Mouse (Mus musculus) forebrain, embryonic 14.5 days (tissue): ENCODE measurements around the gene Neu1. TPM values are rescaled to one million over a fixed set of nuclear protein-coding genes. Genes with fewer than 3 reads are reported as not detected.
"Not testable (repeated sequence)": the region's sequence is repeated elsewhere in the genome, so short reads cannot be mapped to it uniquely, and the experiment has no call there.

Experiments used
- ATAC-seq: fragments of 200-750 bp; cut with Nextera tagmentation; 2 replicates; pipeline ENCODE4 v1.8.0; 2017; ENCODE audit warnings: mild to moderate bottlenecking, moderate library complexity
- DNase-seq: peaks from one replicate; pipeline ENCODE4 v3.0.0-alpha.2; 2015; ENCODE audit warnings: low spot score
- H3K27ac ChIP-seq: fragments of 300-500 bp; sonication (generic); 2 replicates; pipeline ENCODE4 v1.5.1; 2014; ENCODE audit warnings: low read depth, mild to moderate bottlenecking, control low read depth, low read length, moderate library complexity
- H3K27me3 ChIP-seq: fragments of 300-500 bp; sonication (generic); replicated peaks from 2 replicates; pipeline ENCODE4 v1.6.1; 2014; ENCODE audit warnings: low read length, control low read depth, mixed read lengths; ENCODE audit not compliant: control insufficient read depth, insufficient read depth
- H3K36me3 ChIP-seq: fragments of 300-500 bp; sonication (generic); 2 replicates; pipeline ENCODE4 v1.6.1; 2014; ENCODE audit warnings: low read length, control low read depth; ENCODE audit not compliant: control insufficient read depth, insufficient read depth
- H3K4me1 ChIP-seq: fragments of 300-500 bp; sonication (generic); 2 replicates; pipeline ENCODE4 v1.6.1; 2014; ENCODE audit warnings: antibody characterized with exemption, low read length, control low read depth; ENCODE audit not compliant: control insufficient read depth, insufficient read depth
- H3K4me2 ChIP-seq: fragments of 300-500 bp; sonication (generic); 2 replicates; pipeline ENCODE4 v1.6.1; 2014; ENCODE audit warnings: mild to moderate bottlenecking, control low read depth, low read length
- H3K4me3 ChIP-seq: fragments of 300-500 bp; sonication (generic); 2 replicates; pipeline ENCODE4 v1.5.1; 2014; ENCODE audit warnings: low read depth, low read length, control low read depth
- H3K9ac ChIP-seq: fragments of 300-500 bp; sonication (generic); 2 replicates; pipeline ENCODE4 v1.6.1; 2014; ENCODE audit warnings: mild to moderate bottlenecking, low read length, control low read depth, moderate library complexity
- H3K9me3 ChIP-seq: fragments of 300-500 bp; sonication (generic); replicated peaks from 2 replicates; pipeline ENCODE4 v1.6.1; 2016; ENCODE audit warnings: low read length, control low read depth, mixed read lengths; ENCODE audit not compliant: control insufficient read depth
- WGBS: fragments of 180-500 bp; shearing (Covaris S2); extraction: QIAGEN DNeasy Blood & Tissue Kit; methylation state at CpG from one replicate; pipeline ENCODE4 v1.1.7; 2014; 5-methylcytosine and 5-hydroxymethylcytosine counted together
- polyA plus RNA-seq: library from polyadenylated mRNA; unstranded; fragments of >200 nt; fragmentation: Nextera tagmentation; extraction: Ambion mirVana; gene quantifications from 2 replicates; pipeline ENCODE4 v1.2.1, GENCODE M21; 2014

Gene Neu1
- polyA plus RNA-seq, 1 experiment from 2014 or later = 16.2 TPM

DNA sequence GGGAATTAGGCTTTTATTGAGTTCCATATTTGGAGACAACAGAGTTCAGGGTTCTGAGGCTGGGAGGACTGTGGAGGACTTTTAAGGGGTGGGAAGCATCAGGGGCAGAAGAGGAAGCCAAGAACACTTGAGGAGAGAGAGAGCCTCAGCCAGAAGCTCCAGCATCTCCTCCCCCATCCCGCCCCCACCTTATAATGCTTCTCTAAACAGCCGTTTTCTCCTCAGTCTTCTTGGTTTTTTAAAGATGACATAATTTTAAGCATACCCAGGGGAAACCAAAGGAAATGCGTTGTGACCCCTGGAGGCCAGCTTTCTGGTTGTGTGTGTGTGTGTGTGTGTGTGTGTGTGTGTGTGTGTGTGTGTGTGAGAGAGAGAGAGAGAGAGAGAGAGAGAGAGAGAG, 31.1 kb downstream of the Neu1 start:
- no peaks in the 10 kb centered on the region for H3K9me3 ChIP-seq
- H3K9ac ChIP-seq = no peak overlapping the region
- no peak overlapping the region for H3K4me2 ChIP-seq
- ATAC-seq (no peak), DNase-seq (no peak)
- no peaks in the 10 kb centered on the region for H3K27me3 ChIP-seq
- no peaks in the 10 kb centered on the region; the same call in 1 of the 2 replicates for H3K4me1 ChIP-seq
- H3K27ac ChIP-seq = no peak overlapping the region
- no peak overlapping the region for H3K4me3 ChIP-seq
- H3K36me3 ChIP-seq = no peaks in the 10 kb centered on the region
- WGBS = 52% methylated on average over 3 of the region's 3 CpGs

GRCm38 (mm10) chr17:34962841-34963240, 31.8 kb downstream of the Neu1 start:
- H3K4me1 ChIP-seq = no peaks in the 10 kb centered on the region; the same call in 1 of the 2 replicates
- 57% methylated on average over 1 of the region's 1 CpGs for WGBS
- no peak overlapping the region for H3K4me2 ChIP-seq
- no peak for ATAC-seq
- no peak for DNase-seq
- H3K4me3 ChIP-seq = no peak overlapping the region
- H3K27ac ChIP-seq = no peak overlapping the region
- H3K9me3 ChIP-seq = no peaks in the 10 kb centered on the region
- H3K36me3 ChIP-seq = no peaks in the 10 kb centered on the region
- H3K9ac ChIP-seq = no peak overlapping the region
- no peaks in the 10 kb centered on the region; the same call in 1 of the 2 replicates for H3K27me3 ChIP-seq

DNA sequence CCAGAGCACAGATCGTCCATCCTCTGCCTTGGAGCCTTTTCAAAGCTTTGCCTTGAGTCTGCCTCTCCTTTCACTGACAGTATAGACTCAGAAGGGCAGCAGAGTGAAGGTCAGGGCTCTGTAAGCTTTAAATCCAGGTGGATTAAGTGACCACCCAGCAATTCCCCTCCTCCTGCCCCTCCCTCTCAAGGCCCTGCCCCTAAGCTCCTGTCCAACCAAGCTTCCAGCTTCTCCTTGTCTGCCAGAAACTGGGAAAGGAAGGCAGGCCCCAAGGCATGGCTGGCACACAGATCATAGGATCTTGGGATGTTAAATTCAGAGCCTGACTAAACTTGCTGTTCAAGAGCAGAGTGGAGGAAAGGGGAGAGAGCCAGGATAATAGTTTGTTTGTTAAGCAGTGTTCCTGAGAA, 33.6 kb downstream of the Neu1 start:
- no peak for DNase-seq
- no peaks in the 10 kb centered on the region for H3K9me3 ChIP-seq
- H3K27ac ChIP-seq = no peak overlapping the region
- H3K27me3 ChIP-seq = peaks cover 16% of the 10 kb centered on the region
- 6% methylated on average over 1 of the region's 1 CpGs for WGBS
- H3K36me3 ChIP-seq = no peaks in the 10 kb centered on the region
- H3K9ac ChIP-seq = no peak overlapping the region
- ATAC-seq = no peak
- no peak overlapping the region for H3K4me2 ChIP-seq
- no peak overlapping the region for H3K4me3 ChIP-seq
- H3K4me1 ChIP-seq = no peaks in the 10 kb centered on the region; the same call in 1 of the 2 replicates

GRCm38 (mm10) chr17:34965627-34966026, 34.6 kb downstream of the Neu1 start:
- Histone ChIP-seq H3K9ac (no peak overlapping the region), H3K27ac (no peak overlapping the region), H3K4me2 (no peak overlapping the region), H3K9me3 (no peaks in the 10 kb centered on the region), H3K4me1 (no peaks in the 10 kb centered on the region), H3K4me3 (no peak overlapping the region), H3K36me3 (no peaks in the 10 kb centered on the region), H3K27me3 (peaks cover 19% of the 10 kb centered on the region)
- 84% methylated on average over 5 of the region's 5 CpGs for WGBS
- DNase-seq = no peak
- no peak for ATAC-seq

- H3K9ac ChIP-seq, DNase-seq, H3K27ac ChIP-seq, H3K9me3 ChIP-seq, H3K4me2 ChIP-seq, H3K36me3 ChIP-seq, H3K4me1 ChIP-seq, ATAC-seq, H3K4me3 ChIP-seq: not testable (repeated sequence)
- H3K27me3 ChIP-seq = peaks cover 19% of the 10 kb centered on the region
- WGBS = 79% methylated on average over 6 of the region's 11 CpGs
Observed at GRCm38 (mm10) chr17:34969822-34970221, 38.8 kb downstream of the Neu1 start, which contains the start of gene Gm20481. Gene Gm20481, plus strand, starts transcription at chr17:34969912.

DNA sequence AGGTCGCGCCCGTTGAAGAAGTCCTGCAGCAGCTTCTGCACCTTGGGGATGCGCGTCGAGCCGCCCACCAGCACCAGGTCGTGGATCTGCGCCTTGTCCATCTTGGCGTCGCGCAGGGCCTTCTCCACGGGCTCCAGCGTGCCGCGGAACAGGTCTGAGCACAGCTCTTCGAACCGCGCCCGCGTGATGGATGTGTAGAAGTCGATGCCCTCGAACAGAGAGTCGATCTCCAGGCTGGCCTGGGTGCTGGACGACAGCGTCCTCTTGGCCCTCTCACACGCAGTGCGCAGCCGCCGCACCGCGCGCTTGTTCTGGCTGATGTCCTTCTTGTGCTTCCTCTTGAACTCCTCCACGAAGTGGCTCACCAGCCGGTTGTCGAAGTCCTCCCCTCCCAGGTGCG, 39.8 kb downstream of the Neu1 start:
- DNase-seq = not testable (repeated sequence)

DNA sequence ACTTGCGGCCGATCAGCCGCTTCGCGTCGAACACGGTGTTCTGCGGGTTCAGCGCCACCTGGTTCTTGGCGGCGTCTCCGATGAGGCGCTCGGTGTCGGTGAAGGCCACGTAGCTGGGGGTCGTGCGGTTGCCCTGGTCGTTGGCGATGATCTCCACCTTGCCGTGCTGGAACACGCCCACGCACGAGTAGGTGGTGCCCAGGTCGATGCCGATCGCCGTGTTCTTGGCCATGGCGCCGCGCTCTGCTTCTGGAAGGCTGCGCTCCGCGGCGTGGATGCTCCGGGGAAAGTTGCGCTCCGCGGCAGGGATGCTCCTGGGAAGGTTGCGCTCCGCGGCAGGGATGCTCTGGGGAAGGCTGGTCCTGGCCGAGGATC, 40.6 kb downstream of the Neu1 start:
- not testable (repeated sequence) for H3K9ac ChIP-seq, H3K36me3 ChIP-seq, DNase-seq, H3K27ac ChIP-seq, H3K4me1 ChIP-seq, H3K9me3 ChIP-seq
- Histone ChIP-seq H3K4me3 (peak overlapping the region; percentile 28), H3K27me3 (peaks cover 19% of the 10 kb centered on the region), H3K4me2 (peak overlapping the region; percentile 77)
- 1% methylated on average over 14 of the region's 43 CpGs for WGBS
- peak; percentile 50; the same call in 1 of the 2 replicates for ATAC-seq

More for the DNA sequence above, 39.8 kb downstream of the Neu1 start:
- 46% methylated on average over 14 of the region's 37 CpGs for WGBS
- not testable (repeated sequence) for ATAC-seq, H3K4me1 ChIP-seq, H3K4me3 ChIP-seq, H3K9ac ChIP-seq, H3K27ac ChIP-seq, H3K9me3 ChIP-seq, H3K36me3 ChIP-seq, H3K4me2 ChIP-seq
- peaks cover 19% of the 10 kb centered on the region for H3K27me3 ChIP-seq

- Histone ChIP-seq H3K9ac (peak within 1 kb of the TSS; percentile 32; the same call in 1 of the 2 replicates), H3K4me2 (peak within 1 kb of the TSS; percentile 77), H3K4me3 (peak within 1 kb of the TSS; percentile 28), H3K27me3 (peaks cover 19% of the 10 kb centered on the region)
- not testable (repeated sequence) for H3K27ac ChIP-seq, H3K9me3 ChIP-seq, H3K4me1 ChIP-seq, H3K36me3 ChIP-seq
- peak; percentile 68 for DNase-seq
- peak; percentile 96 for ATAC-seq
- 1% methylated on average over 26 of the region's 33 CpGs for WGBS
Observed at GRCm38 (mm10) chr17:34972069-34972749, 41.2 kb downstream of the Neu1 start, which contains the start of the genes Hspa1a and Hspa1l. Gene Hspa1a, minus strand, starts transcription at chr17:34972156. Gene Hspa1l, plus strand, starts transcription at chr17:34972703.
